Mouse (Mus musculus) heart, adult 8-10 months (tissue): Measurements from ENCODE around the gene Acot7. TPM values are rescaled to one million over a fixed set of nuclear protein-coding genes. Genes with fewer than 3 reads are reported as not detected.

Source experiments
- DNase-seq: peaks from one replicate; pipeline ENCODE4 v3.0.0; 2022; ENCODE audit warnings: low spot score
- total RNA-seq, 4 experiments: library from RNA; stranded (reverse); gene quantifications; 2 replicates each; pipeline ENCODE4 v1.2.4; 2022

The Acot7 gene
- total RNA-seq, 4 experiments from 2014 or later = 63.9 to 80.9 (median 69.3) TPM

- no peak for DNase-seq
These were observed 26.4 kb upstream of the Acot7 start for GRCm38 (mm10) chr4:152151451-152151965.

- DNase-seq = no peak
These were observed 25.9 kb upstream of the Acot7 start, which contains the start of gene Espn for GRCm38 (mm10) chr4:152151966-152152544. Espn (minus strand) TSS chr4:152152371.

GRCm38 (mm10) chr4:152153771-152154177 is 24.2 kb upstream of the Acot7 start:
- peak; percentile 77 for DNase-seq

GRCm38 (mm10) chr4:152155019-152155418 is 22.9 kb upstream of the Acot7 start:
- no peak for DNase-seq

GRCm38 (mm10) chr4:152157779-152158584 is 20.0 kb upstream of the Acot7 start:
- DNase-seq = no peak

GRCm38 (mm10) chr4:152158585-152159284 is 19.2 kb upstream of the Acot7 start, which contains the start of gene Hes2:
Hes2 (plus strand) TSS chr4:152158867.
- no peak for DNase-seq

- DNase-seq = no peak
These were observed 18.7 kb upstream of the Acot7 start for GRCm38 (mm10) chr4:152159285-152159678.

GRCm38 (mm10) chr4:152160748-152161147 is 17.2 kb upstream of the Acot7 start:
- DNase-seq = no peak

GRCm38 (mm10) chr4:152161601-152162000 is 16.3 kb upstream of the Acot7 start:
- no peak for DNase-seq

- DNase-seq = no peak
These were observed 15.2 kb upstream of the Acot7 start for GRCm38 (mm10) chr4:152162748-152163147.

GRCm38 (mm10) chr4:152165036-152165931 is 12.7 kb upstream of the Acot7 start:
- DNase-seq = peak; percentile 70

GRCm38 (mm10) chr4:152168052-152168451 is 9.9 kb upstream of the Acot7 start:
- DNase-seq = no peak

- DNase-seq = no peak
These were observed 8.8 kb upstream of the Acot7 start for GRCm38 (mm10) chr4:152169103-152169502.

GRCm38 (mm10) chr4:152170286-152170685 is 7.6 kb upstream of the Acot7 start:
- no peak for DNase-seq

GRCm38 (mm10) chr4:152171543-152171942 is 6.4 kb upstream of the Acot7 start:
- no peak for DNase-seq

- DNase-seq = peak; percentile 86
These were observed 4.9 kb upstream of the Acot7 start for GRCm38 (mm10) chr4:152173041-152173440.

- no peak for DNase-seq
These were observed 4.0 kb upstream of the Acot7 start for GRCm38 (mm10) chr4:152173956-152174355.

GRCm38 (mm10) chr4:152176638-152177037 is 1.3 kb upstream of the Acot7 start:
- no peak for DNase-seq

GRCm38 (mm10) chr4:152177174-152177536 is 779 bp upstream of the Acot7 start:
- DNase-seq = no peak

GRCm38 (mm10) chr4:152178344-152178864 is 470 bp downstream of the Acot7 start:
- no peak for DNase-seq
